Mouse (Mus musculus) heart, embryonic 12.5 days (tissue): Measurements from ENCODE around the gene Tmem199. TPM values are rescaled to one million over a fixed set of nuclear protein-coding genes. Genes with fewer than 3 reads are reported as not detected.

Experiments
- ATAC-seq: fragments of 200-750 bp; cut with Nextera tagmentation; 2 replicates; pipeline ENCODE4 v1.8.0; 2017; ENCODE audit warnings: moderate TSS enrichment, moderate library complexity; ENCODE audit not compliant: insufficient number of reproducible peaks, low FRiP score
- H3K27ac ChIP-seq: fragments of 300-500 bp; sonication (generic); 2 replicates; pipeline ENCODE4 v1.5.1; 2016; ENCODE audit warnings: mild to moderate bottlenecking, moderate library complexity; ENCODE audit not compliant: poor library complexity, severe bottlenecking
- H3K27me3 ChIP-seq: fragments of 300-500 bp; sonication (generic); replicated peaks from 2 replicates; pipeline ENCODE4 v1.6.1; 2016; ENCODE audit warnings: mild to moderate bottlenecking, moderate library complexity
- H3K36me3 ChIP-seq: fragments of 300-500 bp; sonication (generic); 2 replicates; pipeline ENCODE4 v1.6.1; 2016; ENCODE audit warnings: mild to moderate bottlenecking, moderate library complexity
- H3K4me1 ChIP-seq: fragments of 300-500 bp; sonication (generic); replicated peaks from 2 replicates; pipeline ENCODE4 v1.6.1; 2016; ENCODE audit warnings: mild to moderate bottlenecking
- H3K4me2 ChIP-seq: fragments of 300-500 bp; sonication (generic); 2 replicates; pipeline ENCODE4 v1.6.1; 2016; ENCODE audit warnings: mild to moderate bottlenecking, moderate library complexity
- H3K4me3 ChIP-seq: fragments of 300-500 bp; sonication (generic); 2 replicates; pipeline ENCODE4 v1.5.1; 2016; ENCODE audit warnings: mild to moderate bottlenecking
- H3K9ac ChIP-seq: fragments of 300-500 bp; sonication (generic); 2 replicates; pipeline ENCODE4 v1.6.1; 2016; ENCODE audit warnings: mild to moderate bottlenecking, moderate library complexity
- H3K9me3 ChIP-seq: fragments of 300-500 bp; sonication (generic); replicated peaks from 2 replicates; pipeline ENCODE4 v1.6.1; 2016; ENCODE audit warnings: mild to moderate bottlenecking, moderate library complexity
- WGBS: fragments of 180-500 bp; shearing (Covaris S2); methylation state at CpG from one replicate; pipeline ENCODE4 v1.1.7; 2016; 5-methylcytosine and 5-hydroxymethylcytosine counted together
- polyA plus RNA-seq: library from polyadenylated mRNA; unstranded; fragments of >200 nt; fragmentation: Nextera tagmentation; extraction: Ambion mirVana; gene quantifications from 2 replicates; pipeline ENCODE4 v1.2.1, GENCODE M21; 2016

Gene Tmem199
- polyA plus RNA-seq, 1 experiment from 2014 or later = 49.9 TPM

- no peak for ATAC-seq
- H3K4me3 ChIP-seq = no peak overlapping the region
- no peak overlapping the region for H3K27ac ChIP-seq
- no peak overlapping the region for H3K4me2 ChIP-seq
- H3K9me3 ChIP-seq = no peaks in the 10 kb centered on the region
- no peaks in the 10 kb centered on the region for H3K36me3 ChIP-seq
- H3K27me3 ChIP-seq = peaks cover 69% of the 10 kb centered on the region
- no peak overlapping the region for H3K9ac ChIP-seq
- H3K4me1 ChIP-seq = peaks cover 13% of the 10 kb centered on the region
- WGBS = 75% methylated on average over 9 of the region's 9 CpGs
Measured at GRCm38 (mm10) chr11:78500623-78501202, 11.3 kb downstream of the Tmem199 start.

GRCm38 (mm10) chr11:78499543-78499942, 12.4 kb downstream of the Tmem199 start:
- Histone ChIP-seq H3K4me3 (no peak overlapping the region), H3K4me2 (no peak overlapping the region), H3K27me3 (peaks cover 80% of the 10 kb centered on the region), H3K9ac (no peak overlapping the region), H3K9me3 (no peaks in the 10 kb centered on the region), H3K4me1 (peaks cover 13% of the 10 kb centered on the region), H3K27ac (no peak overlapping the region), H3K36me3 (no peaks in the 10 kb centered on the region)
- 43% methylated on average over 16 of the region's 16 CpGs for WGBS
- ATAC-seq = no peak

GRCm38 (mm10) chr11:78499004-78499403, 13.0 kb downstream of the Tmem199 start, which contains the start of gene Vtn:
Gene Vtn, plus strand, starts transcription at chr11:78499091.
- Histone ChIP-seq H3K9me3 (no peaks in the 10 kb centered on the region), H3K27ac (no peak within 1 kb of the TSS), H3K4me3 (peak within 1 kb of the TSS; percentile 57), H3K4me1 (peaks cover 13% of the 10 kb centered on the region), H3K27me3 (peaks cover 85% of the 10 kb centered on the region), H3K9ac (no peak within 1 kb of the TSS), H3K36me3 (no peaks in the 10 kb centered on the region), H3K4me2 (peak within 1 kb of the TSS; percentile 97)
- no peak for ATAC-seq
- 63% methylated on average over 7 of the region's 7 CpGs for WGBS

GRCm38 (mm10) chr11:78497544-78498522, 14.1 kb downstream of the Tmem199 start, which contains the start of gene Sarm1:
Gene Sarm1, minus strand, starts transcription at chr11:78497754.
- no peak within 1 kb of the TSS for H3K27ac ChIP-seq

DNA sequence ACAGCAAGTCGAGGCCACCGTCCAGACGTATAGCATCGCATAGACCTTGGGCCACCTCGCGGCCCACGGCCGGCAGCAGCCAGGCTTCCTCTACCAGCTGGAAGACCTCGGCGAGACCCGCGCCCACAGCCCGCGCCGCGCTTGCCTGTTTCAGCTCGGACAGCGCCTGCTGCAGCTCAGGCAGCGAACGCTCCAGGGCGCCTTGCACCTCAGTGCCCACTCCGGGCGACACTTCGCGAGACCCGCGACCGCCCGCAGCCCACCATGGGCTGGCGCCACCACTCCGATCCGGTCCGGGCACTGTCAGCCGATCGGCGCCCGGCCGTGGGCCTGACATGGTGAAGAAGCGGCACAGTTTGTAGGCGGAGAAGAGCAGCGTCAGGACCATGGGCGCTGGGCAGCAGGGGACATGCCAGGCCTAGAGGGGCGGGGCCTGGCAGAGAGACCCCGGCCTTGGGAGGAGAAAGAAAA, 14.9 kb downstream of the Tmem199 start:
- Histone ChIP-seq H3K9me3 (no peaks in the 10 kb centered on the region), H3K4me2 (peak overlapping the region; percentile 97), H3K4me1 (peaks cover 13% of the 10 kb centered on the region), H3K27ac (no peak overlapping the region), H3K4me3 (peak overlapping the region; percentile 57), H3K36me3 (no peaks in the 10 kb centered on the region), H3K27me3 (peaks cover 87% of the 10 kb centered on the region), H3K9ac (peak overlapping the region; percentile 35; the same call in 1 of the 2 replicates)
- no peak for ATAC-seq
- WGBS = under 1% methylated on average over 44 of the region's 44 CpGs

More at GRCm38 (mm10) chr11:78497544-78498522, 14.1 kb downstream of the Tmem199 start, which contains the start of gene Sarm1:
- peak within 1 kb of the TSS; percentile 35; the same call in 1 of the 2 replicates for H3K9ac ChIP-seq
- H3K36me3 ChIP-seq = no peaks in the 10 kb centered on the region
- no peaks in the 10 kb centered on the region for H3K9me3 ChIP-seq
- peaks cover 13% of the 10 kb centered on the region for H3K4me1 ChIP-seq
- ATAC-seq = peak; percentile 93
- 3% methylated on average over 36 of the region's 36 CpGs for WGBS
- peaks cover 85% of the 10 kb centered on the region for H3K27me3 ChIP-seq
- peak within 1 kb of the TSS; percentile 57 for H3K4me3 ChIP-seq
- peak within 1 kb of the TSS; percentile 97 for H3K4me2 ChIP-seq

DNA sequence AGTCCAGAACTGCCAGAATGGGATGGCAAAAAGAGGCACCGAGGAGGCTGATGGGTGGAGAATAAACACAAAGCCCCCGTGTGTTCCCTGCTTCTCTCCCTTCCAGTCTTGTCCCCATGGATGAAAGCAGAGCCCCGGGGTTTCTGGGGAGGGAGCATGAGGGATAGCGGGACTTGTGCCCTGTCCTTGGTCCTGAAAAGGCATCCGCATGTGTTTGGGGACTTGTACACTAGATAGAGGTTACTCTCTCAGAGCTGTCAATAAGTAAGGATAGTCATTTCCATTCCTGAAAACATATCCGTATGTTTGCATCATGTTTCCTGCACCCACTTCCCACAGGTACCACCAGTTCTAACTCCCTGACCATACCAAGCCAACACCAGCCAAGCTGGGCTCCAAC, 16.1 kb downstream of the Tmem199 start:
- H3K27me3 ChIP-seq = peaks cover 87% of the 10 kb centered on the region
- H3K4me3 ChIP-seq = no peak overlapping the region
- H3K36me3 ChIP-seq = no peaks in the 10 kb centered on the region
- no peak overlapping the region for H3K4me2 ChIP-seq
- H3K9me3 ChIP-seq = no peaks in the 10 kb centered on the region
- no peak overlapping the region for H3K9ac ChIP-seq
- 4% methylated on average over 6 of the region's 6 CpGs for WGBS
- ATAC-seq = no peak
- H3K27ac ChIP-seq = no peak overlapping the region
- peaks cover 15% of the 10 kb centered on the region for H3K4me1 ChIP-seq

DNA sequence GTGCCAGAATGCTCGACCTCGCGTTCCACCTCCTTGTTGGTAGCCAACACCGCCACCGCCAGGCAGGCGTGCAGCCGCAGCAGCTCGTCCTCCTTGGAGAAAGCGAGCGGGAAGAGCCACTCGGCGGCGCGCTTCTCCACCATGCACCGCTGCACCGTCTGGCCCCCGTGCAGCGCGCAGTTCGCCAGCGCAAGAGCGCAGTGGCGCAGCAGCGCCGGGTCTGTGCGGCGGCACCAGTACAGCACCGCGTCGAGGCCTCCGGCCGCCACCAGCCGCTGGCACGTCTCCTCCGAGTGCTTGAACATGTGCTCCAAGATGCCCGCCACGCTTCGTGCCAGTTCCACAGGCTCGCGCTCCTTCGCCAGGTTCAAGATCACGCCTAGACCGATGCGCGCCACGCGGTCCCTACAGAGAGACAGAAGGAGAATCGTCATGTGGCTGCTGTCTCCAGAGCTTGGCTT, 21.2 kb downstream of the Tmem199 start:
- ATAC-seq = no peak
- Histone ChIP-seq H3K9me3 (no peaks in the 10 kb centered on the region; the same call in 1 of the 2 replicates), H3K27me3 (peaks cover 90% of the 10 kb centered on the region), H3K4me1 (0 out of 2 replicates have a peak, but pooled peaks cover 8% of the 10 kb centered on the region), H3K27ac (no peak overlapping the region), H3K4me2 (peak overlapping the region; percentile 60), H3K36me3 (no peaks in the 10 kb centered on the region), H3K9ac (no peak overlapping the region), H3K4me3 (peak overlapping the region; percentile 27)
- 11% methylated on average over 47 of the region's 48 CpGs for WGBS

GRCm38 (mm10) chr11:78488168-78488567, 23.8 kb downstream of the Tmem199 start:
- Histone ChIP-seq H3K4me1 (0 out of 2 replicates have a peak, but pooled peaks cover 8% of the 10 kb centered on the region), H3K9me3 (no peaks in the 10 kb centered on the region; the same call in 1 of the 2 replicates), H3K4me3 (no peak overlapping the region), H3K9ac (no peak overlapping the region), H3K36me3 (no peaks in the 10 kb centered on the region), H3K4me2 (no peak overlapping the region), H3K27me3 (peaks cover 88% of the 10 kb centered on the region), H3K27ac (no peak overlapping the region)
- WGBS = 5% methylated on average over 8 of the region's 8 CpGs
- ATAC-seq = no peak

DNA sequence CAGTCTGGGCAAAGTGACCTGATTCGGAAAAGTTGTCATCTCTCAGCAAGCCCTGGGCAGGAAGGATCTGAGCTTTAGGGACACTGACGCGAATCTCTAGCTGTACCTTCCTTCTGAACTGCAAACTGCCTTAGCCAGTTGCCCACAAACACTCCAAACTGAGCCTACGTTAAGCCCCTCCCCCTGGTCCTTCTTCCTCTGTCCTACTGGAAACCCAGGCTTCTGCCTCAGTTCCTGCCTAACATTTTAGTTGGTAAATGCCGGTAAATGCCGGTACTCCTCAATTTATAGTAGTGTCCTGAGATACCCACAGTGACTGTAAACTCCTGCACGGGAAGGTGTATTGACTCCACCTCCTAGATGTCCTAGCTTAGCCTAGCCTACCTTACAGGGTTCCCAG, 28.3 kb downstream of the Tmem199 start:
- no peak overlapping the region for H3K4me3 ChIP-seq
- H3K27me3 ChIP-seq = peaks cover 78% of the 10 kb centered on the region
- no peak overlapping the region for H3K4me2 ChIP-seq

GRCm38 (mm10) chr11:78475289-78475688, 36.7 kb downstream of the Tmem199 start:
- no peak for ATAC-seq
- WGBS = 56% methylated on average over 3 of the region's 3 CpGs
- Histone ChIP-seq H3K4me1 (no peaks in the 10 kb centered on the region), H3K9ac (no peak overlapping the region), H3K27me3 (peaks cover 11% of the 10 kb centered on the region; the same call in 1 of the 2 replicates), H3K36me3 (no peaks in the 10 kb centered on the region), H3K4me2 (no peak overlapping the region), H3K9me3 (no peaks in the 10 kb centered on the region), H3K4me3 (no peak overlapping the region), H3K27ac (no peak overlapping the region)

More for the DNA sequence above, 28.3 kb downstream of the Tmem199 start:
- ATAC-seq = no peak
- no peaks in the 10 kb centered on the region; the same call in 1 of the 2 replicates for H3K9me3 ChIP-seq
- H3K27ac ChIP-seq = no peak overlapping the region
- H3K4me1 ChIP-seq = no peaks in the 10 kb centered on the region
- no peaks in the 10 kb centered on the region for H3K36me3 ChIP-seq
- 51% methylated on average over 7 of the region's 7 CpGs for WGBS
- no peak overlapping the region for H3K9ac ChIP-seq
